Mouse (Mus musculus) neural tube, embryonic 15.5 days (tissue): ENCODE measurements at regions not wholly inside any gene's neighbourhood (a gene's known extent, or its start where the extent isn't known, plus 50 kb on each side); places are given as distances from the start of the nearest gene placed in this dataset.

Source experiments
- ATAC-seq: fragments of 200-750 bp; cut with Nextera tagmentation; 2 replicates; pipeline ENCODE4 v1.8.0; 2017; ENCODE audit warnings: mild to moderate bottlenecking, moderate TSS enrichment, moderate library complexity; ENCODE audit not compliant: low FRiP score
- H3K27ac ChIP-seq: fragments of 300-500 bp; sonication (generic); replicated peaks from 2 replicates; pipeline ENCODE4 v1.5.1; 2015; ENCODE audit warnings: mild to moderate bottlenecking, inconsistent platforms
- H3K27me3 ChIP-seq: fragments of 300-500 bp; sonication (generic); replicated peaks from 2 replicates; pipeline ENCODE4 v1.6.1; 2015; ENCODE audit warnings: inconsistent platforms
- H3K36me3 ChIP-seq: fragments of 300-500 bp; sonication (generic); 2 replicates; pipeline ENCODE4 v1.6.1; 2015; ENCODE audit warnings: inconsistent platforms
- H3K4me1 ChIP-seq: fragments of 300-500 bp; sonication (generic); 2 replicates; pipeline ENCODE4 v1.6.1; 2015; ENCODE audit warnings: inconsistent platforms
- H3K4me2 ChIP-seq: fragments of 300-500 bp; sonication (generic); 2 replicates; pipeline ENCODE4 v1.6.1; 2015; ENCODE audit warnings: inconsistent platforms, mild to moderate bottlenecking, moderate library complexity
- H3K4me3 ChIP-seq: fragments of 300-500 bp; sonication (generic); replicated peaks from 2 replicates; pipeline ENCODE4 v1.5.1; 2015; ENCODE audit warnings: mild to moderate bottlenecking, inconsistent platforms
- H3K9ac ChIP-seq: fragments of 300-500 bp; sonication (generic); replicated peaks from 2 replicates; pipeline ENCODE4 v1.6.1; 2015; ENCODE audit warnings: mild to moderate bottlenecking, inconsistent platforms
- H3K9me3 ChIP-seq: fragments of 300-500 bp; sonication (generic); replicated peaks from 2 replicates; pipeline ENCODE4 v1.6.1; 2016; ENCODE audit warnings: inconsistent platforms
- WGBS: fragments of 180-500 bp; shearing (Covaris S2); methylation state at CpG from one replicate; pipeline ENCODE4 v1.1.7; 2015; ENCODE audit warnings: mixed read lengths; 5-methylcytosine and 5-hydroxymethylcytosine counted together

DNA sequence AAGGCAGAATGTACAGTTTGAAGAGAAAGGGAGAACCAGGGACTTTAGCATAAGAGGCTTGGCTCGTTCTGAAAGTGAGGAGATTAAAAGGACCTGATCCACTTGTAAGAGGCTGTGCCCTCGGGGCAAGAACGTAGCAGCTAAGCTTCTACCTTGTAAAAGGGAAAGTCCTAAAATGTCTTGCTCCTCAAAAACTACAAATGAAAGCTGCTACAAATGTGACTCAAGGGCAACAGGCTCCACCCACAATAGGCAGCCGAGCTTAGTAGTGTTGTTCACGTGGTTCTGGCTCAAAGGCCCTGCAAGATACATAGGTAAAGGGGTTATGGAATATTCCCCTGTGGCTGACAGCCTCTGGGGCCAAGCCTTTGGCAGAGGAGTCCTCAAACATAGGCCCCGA lies 192.7 kb upstream of the Zfp703 start:
- H3K9ac ChIP-seq: no peak overlapping the region
- no peak for ATAC-seq

DNA sequence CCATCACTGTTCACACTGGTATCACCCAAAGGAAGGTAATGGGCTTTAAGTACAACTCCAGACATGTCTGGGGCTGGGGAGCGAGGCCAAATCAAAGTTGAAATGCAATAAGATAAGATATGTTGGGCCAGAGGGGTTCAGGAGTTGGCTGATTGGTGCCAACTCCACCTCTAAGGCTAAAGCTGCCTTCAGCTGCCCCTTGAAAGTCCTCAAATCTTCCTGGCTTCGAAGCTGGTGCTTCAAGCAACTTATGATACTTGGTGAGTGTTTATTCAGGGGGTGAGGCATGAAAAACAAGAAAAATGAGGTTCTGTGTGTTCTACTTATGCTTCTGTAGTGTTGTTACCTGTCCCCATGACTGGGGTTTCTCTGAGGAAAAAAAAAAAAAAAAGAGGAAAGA lies 185.3 kb upstream of the Zfp703 start:
- Histone ChIP-seq H3K4me1 (no peaks in the 10 kb centered on the region), H3K4me3 (no peak overlapping the region), H3K36me3 (no peaks in the 10 kb centered on the region), H3K9me3 (no peaks in the 10 kb centered on the region), H3K27ac (no peak overlapping the region), H3K4me2 (no peak overlapping the region), H3K27me3 (0 out of 2 replicates have a peak, but pooled peaks cover 8% of the 10 kb centered on the region), H3K9ac (no peak overlapping the region)
- ATAC-seq: no peak
- WGBS: 84% methylated on average over 2 of the region's 2 CpGs

More for the DNA sequence above, 192.7 kb upstream of the Zfp703 start:
- no peak overlapping the region for H3K4me3 ChIP-seq
- H3K27me3 ChIP-seq: peaks cover 11% of the 10 kb centered on the region; the same call in 1 of the 2 replicates
- H3K4me2 ChIP-seq: no peak overlapping the region
- no peaks in the 10 kb centered on the region for H3K9me3 ChIP-seq
- WGBS: 73% methylated on average over 6 of the region's 6 CpGs
- H3K4me1 ChIP-seq: peaks cover 11% of the 10 kb centered on the region
- H3K36me3 ChIP-seq: no peaks in the 10 kb centered on the region
- H3K27ac ChIP-seq: no peak overlapping the region

GRCm38 (mm10) chr8:26793606-26794292 lies 183.4 kb upstream of the Zfp703 start:
- 95% methylated on average over 9 of the region's 9 CpGs for WGBS
- H3K36me3 ChIP-seq: no peaks in the 10 kb centered on the region
- H3K4me1 ChIP-seq: no peaks in the 10 kb centered on the region

GRCm38 (mm10) chr8:26794411-26794810 lies 182.7 kb upstream of the Zfp703 start:
- 89% methylated on average over 4 of the region's 4 CpGs for whole genome bisulfite sequencing
- Histone ChIP-seq H3K36me3 (no peaks in the 10 kb centered on the region), H3K27me3 (0 out of 2 replicates have a peak, but pooled peaks cover 8% of the 10 kb centered on the region), H3K27ac (no peak overlapping the region), H3K4me1 (no peaks in the 10 kb centered on the region), H3K9ac (no peak overlapping the region), H3K4me2 (no peak overlapping the region), H3K9me3 (no peaks in the 10 kb centered on the region), H3K4me3 (no peak overlapping the region)
- ATAC-seq: no peak

More at GRCm38 (mm10) chr8:26793606-26794292, 183.4 kb upstream of the Zfp703 start:
- Histone ChIP-seq H3K9ac (no peak overlapping the region), H3K27ac (no peak overlapping the region), H3K4me2 (no peak overlapping the region), H3K9me3 (no peaks in the 10 kb centered on the region), H3K4me3 (no peak overlapping the region), H3K27me3 (0 out of 2 replicates have a peak, but pooled peaks cover 8% of the 10 kb centered on the region)
- ATAC-seq: no peak

GRCm38 (mm10) chr8:26795616-26796015 lies 181.5 kb upstream of the Zfp703 start:
- Histone ChIP-seq H3K4me2 (no peak overlapping the region), H3K4me3 (no peak overlapping the region), H3K27me3 (0 out of 2 replicates have a peak, but pooled peaks cover 8% of the 10 kb centered on the region), H3K9me3 (no peaks in the 10 kb centered on the region), H3K4me1 (no peaks in the 10 kb centered on the region), H3K36me3 (no peaks in the 10 kb centered on the region), H3K27ac (no peak overlapping the region), H3K9ac (no peak overlapping the region)
- WGBS: 77% methylated on average over 8 of the region's 8 CpGs
- ATAC-seq: no peak

GRCm38 (mm10) chr8:26799814-26800213 lies 177.3 kb upstream of the Zfp703 start:
- ATAC-seq: no peak
- Histone ChIP-seq H3K27me3 (peaks cover 14% of the 10 kb centered on the region; the same call in 1 of the 2 replicates), H3K9me3 (no peaks in the 10 kb centered on the region), H3K27ac (no peak overlapping the region), H3K36me3 (no peaks in the 10 kb centered on the region), H3K9ac (no peak overlapping the region), H3K4me2 (no peak overlapping the region), H3K4me1 (peaks cover 6% of the 10 kb centered on the region), H3K4me3 (no peak overlapping the region)
- WGBS: 31% methylated on average over 1 of the region's 1 CpGs

DNA sequence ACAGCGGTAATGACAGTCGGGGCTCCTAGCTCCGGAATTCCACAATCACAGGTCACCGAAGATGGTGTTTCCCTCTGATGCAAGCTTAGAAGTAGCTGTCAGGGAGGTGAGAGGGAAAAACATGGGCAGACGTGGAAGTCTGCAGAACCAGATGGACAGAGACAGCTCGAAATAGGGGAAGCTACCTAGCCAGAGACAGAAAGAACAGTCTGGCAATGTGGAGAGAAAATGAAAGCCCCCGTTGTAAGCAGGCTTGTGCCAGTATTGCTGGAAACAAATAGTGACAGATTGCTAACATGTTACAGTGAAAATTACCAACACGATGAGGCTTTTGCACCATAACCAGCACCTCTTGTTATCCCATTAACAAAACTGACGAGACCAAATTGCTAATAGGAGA lies 173.0 kb upstream of the Zfp703 start:
- Histone ChIP-seq H3K4me1 (peaks cover 25% of the 10 kb centered on the region), H3K36me3 (no peaks in the 10 kb centered on the region), H3K27ac (no peak overlapping the region), H3K27me3 (peaks cover 28% of the 10 kb centered on the region), H3K4me3 (no peak overlapping the region), H3K4me2 (no peak overlapping the region), H3K9ac (no peak overlapping the region), H3K9me3 (no peaks in the 10 kb centered on the region)
- ATAC-seq: no peak
- WGBS: 63% methylated on average over 9 of the region's 9 CpGs

DNA sequence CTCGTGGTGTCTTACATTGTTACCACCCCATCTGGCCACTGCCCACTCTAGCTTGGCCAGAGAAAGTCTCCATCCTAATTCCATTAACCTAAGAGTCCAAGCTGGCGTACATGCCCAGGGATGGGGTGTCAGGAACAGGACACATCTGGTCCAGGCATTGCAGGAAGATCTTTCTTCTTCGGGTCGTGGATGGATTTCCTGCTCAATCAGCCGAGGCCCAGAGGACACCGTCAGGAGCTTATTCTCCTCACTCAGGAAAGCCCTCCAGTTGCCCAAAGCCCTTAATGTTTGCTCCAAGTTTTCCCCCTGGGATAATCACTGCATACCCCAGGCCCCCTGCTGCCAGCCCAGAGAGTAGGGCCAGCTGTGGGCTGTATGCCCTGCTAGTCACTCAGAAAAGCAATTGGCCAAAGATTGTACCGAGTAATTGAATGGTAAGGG lies 172.2 kb upstream of the Zfp703 start:
- no peak overlapping the region for H3K9ac ChIP-seq
- no peak overlapping the region for H3K4me3 ChIP-seq
- H3K9me3 ChIP-seq: no peaks in the 10 kb centered on the region
- H3K36me3 ChIP-seq: no peaks in the 10 kb centered on the region
- 25% methylated on average over 7 of the region's 7 CpGs for WGBS
- H3K4me1 ChIP-seq: peaks cover 25% of the 10 kb centered on the region
- peaks cover 28% of the 10 kb centered on the region for H3K27me3 ChIP-seq
- H3K27ac ChIP-seq: no peak overlapping the region
- H3K4me2 ChIP-seq: no peak overlapping the region
- no peak for ATAC-seq

- peaks cover 28% of the 10 kb centered on the region for H3K27me3 ChIP-seq
- H3K27ac ChIP-seq: no peak overlapping the region
- ATAC-seq: no peak
- no peak overlapping the region for H3K9ac ChIP-seq
- H3K36me3 ChIP-seq: no peaks in the 10 kb centered on the region
- H3K4me1 ChIP-seq: peaks cover 25% of the 10 kb centered on the region
- H3K4me3 ChIP-seq: no peak overlapping the region
- WGBS: 22% methylated on average over 6 of the region's 6 CpGs
- H3K4me2 ChIP-seq: no peak overlapping the region
- no peaks in the 10 kb centered on the region for H3K9me3 ChIP-seq
These were observed 171.7 kb upstream of the Zfp703 start for GRCm38 (mm10) chr8:26805371-26805821.

GRCm38 (mm10) chr8:26808111-26808651 lies 168.9 kb upstream of the Zfp703 start:
- no peak for ATAC-seq
- Histone ChIP-seq H3K27me3 (peaks cover 23% of the 10 kb centered on the region), H3K4me3 (no peak overlapping the region), H3K4me1 (peaks cover 33% of the 10 kb centered on the region), H3K9ac (no peak overlapping the region), H3K27ac (no peak overlapping the region), H3K4me2 (no peak overlapping the region), H3K9me3 (no peaks in the 10 kb centered on the region), H3K36me3 (no peaks in the 10 kb centered on the region)
- WGBS: 16% methylated on average over 11 of the region's 11 CpGs

DNA sequence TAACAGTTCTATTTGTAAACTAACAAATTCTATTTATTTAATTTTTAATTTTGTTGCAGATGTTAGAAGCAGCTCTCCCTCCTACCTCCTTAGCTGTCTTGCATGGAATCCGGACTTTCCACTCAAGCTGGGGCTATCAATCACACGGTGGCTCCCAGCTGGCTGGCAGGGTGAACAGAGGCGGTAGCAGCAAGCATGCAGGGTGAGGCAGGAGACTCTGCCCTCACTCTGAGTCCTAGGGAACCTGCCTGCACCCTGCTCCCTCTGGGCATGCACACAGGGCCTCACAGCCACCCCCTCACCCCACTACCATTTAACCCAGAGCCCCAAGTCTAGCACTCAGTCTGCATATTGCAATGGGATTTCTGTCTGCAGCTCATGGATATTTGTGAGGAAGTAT lies 168.4 kb upstream of the Zfp703 start:
- no peak overlapping the region for H3K27ac ChIP-seq
- no peak overlapping the region for H3K4me2 ChIP-seq
- H3K9me3 ChIP-seq: no peaks in the 10 kb centered on the region
- no peak overlapping the region for H3K4me3 ChIP-seq
- no peak overlapping the region for H3K9ac ChIP-seq
- peaks cover 18% of the 10 kb centered on the region for H3K27me3 ChIP-seq
- peaks cover 33% of the 10 kb centered on the region for H3K4me1 ChIP-seq
- WGBS: 9% methylated on average over 3 of the region's 3 CpGs
- H3K36me3 ChIP-seq: no peaks in the 10 kb centered on the region
- no peak for ATAC-seq

- WGBS: 90% methylated on average over 7 of the region's 7 CpGs
- no peaks in the 10 kb centered on the region for H3K36me3 ChIP-seq
- peaks cover 26% of the 10 kb centered on the region for H3K4me1 ChIP-seq
- no peak for ATAC-seq
- no peak overlapping the region for H3K4me3 ChIP-seq
- H3K4me2 ChIP-seq: no peak overlapping the region
- no peak overlapping the region for H3K27ac ChIP-seq
- H3K9ac ChIP-seq: no peak overlapping the region
- H3K27me3 ChIP-seq: peaks cover 15% of the 10 kb centered on the region; the same call in 1 of the 2 replicates
- H3K9me3 ChIP-seq: no peaks in the 10 kb centered on the region
These were observed 167.2 kb upstream of the Zfp703 start for GRCm38 (mm10) chr8:26809943-26810342.
